Mouse (Mus musculus) gastrocnemius, postnatal 14 days (tissue): ENCODE data around the gene Slitrk4. TPM values are rescaled to one million over a fixed set of nuclear protein-coding genes. Genes with fewer than 3 reads are reported as not detected.

Experiments used
- DNase-seq: peaks from one replicate; pipeline ENCODE4 v3.0.0; 2021; ENCODE audit warnings: mixed read lengths
- intact Hi-C: fragments of 180-260 bp; cut with DNase I; formaldehyde crosslinking; loops from one replicate; pipeline ENCODE4 v1.15.1; 2025; ENCODE audit warnings: low total_unique reads
- long read RNA-seq, 2 experiments: library from polyadenylated mRNA; stranded (forward); transcript quantifications; one replicate each; pipeline ENCODE4 v2.0.0; 2021
- total RNA-seq, 2 experiments: library from RNA; stranded (reverse); gene quantifications; 2 replicates each; pipeline ENCODE4 v1.2.3; 2021

Gene Slitrk4
- under 1 TPM; 0.35 to 0.49 TPM for total RNA-seq
- long read RNA-seq, experiment 1, result 0 reads
- long read RNA-seq, experiment 2, result 0 reads

DNA sequence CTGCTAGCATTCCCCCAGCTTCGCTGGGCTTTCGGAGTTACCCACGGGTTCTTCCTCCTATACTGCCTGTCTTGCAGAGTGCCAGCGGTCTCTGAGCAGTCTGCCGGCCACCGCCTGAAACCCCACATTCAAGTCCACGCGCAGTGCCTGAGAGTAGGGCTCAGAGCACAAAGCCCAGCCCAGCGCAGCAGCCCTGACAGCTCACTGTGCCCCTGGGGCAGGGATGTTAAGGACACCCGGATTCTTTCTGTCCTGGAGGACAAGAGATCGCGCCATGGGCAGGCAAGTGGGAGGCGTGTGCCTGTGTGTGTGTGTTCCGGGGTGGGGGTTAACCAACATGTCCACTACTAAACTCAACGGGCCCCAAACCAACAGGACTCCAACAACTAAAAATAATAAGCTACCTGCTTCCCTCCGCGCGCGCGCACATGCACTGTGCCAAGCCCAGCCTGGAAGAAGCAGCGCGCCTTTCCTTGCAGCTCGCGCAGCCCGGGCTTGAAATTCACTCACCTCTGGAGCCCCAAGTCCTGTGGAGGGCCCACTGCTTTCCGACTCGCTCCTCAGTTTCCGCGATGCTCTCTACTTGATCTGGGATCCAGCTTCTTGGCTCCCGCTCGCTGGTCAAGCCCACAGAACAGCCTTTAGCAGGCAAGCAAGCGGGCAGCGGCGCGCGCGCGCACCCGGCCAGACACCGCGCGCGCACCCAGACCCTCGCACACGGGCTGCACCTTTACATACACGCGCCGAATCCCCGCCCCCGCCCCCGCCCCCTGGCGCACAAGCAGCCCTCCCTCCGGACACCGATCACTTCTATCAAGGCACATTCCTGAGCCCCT, at the start of gene Slitrk4:
Gene Slitrk4 (minus strand): TSS at position 707 of the 836 bp plus-strand sequence.
- DNase-seq, result no peak
- intact Hi-C loops, result no loop called here

DNA sequence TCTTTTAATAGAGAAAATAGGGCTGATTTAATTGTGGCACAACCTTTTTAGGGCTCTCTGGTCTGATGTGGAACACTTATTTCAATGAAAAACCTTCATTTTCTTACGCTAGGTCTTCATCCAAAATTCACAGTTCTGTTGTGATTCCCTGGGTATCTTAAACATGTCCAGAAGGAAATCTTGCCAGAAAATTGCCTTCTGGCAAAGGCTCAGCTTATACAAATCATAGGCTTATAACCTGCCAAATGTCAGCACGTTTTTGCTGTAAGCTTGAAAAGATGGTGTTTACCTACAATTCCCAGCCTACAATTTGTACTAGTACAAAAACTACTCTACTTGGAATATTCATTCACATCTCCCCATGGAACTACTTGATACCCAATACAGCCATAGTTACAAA, 42.7 kb upstream of the Slitrk4 start:
- no peak for DNase-seq
- intact Hi-C loops, result no loop called here

DNA sequence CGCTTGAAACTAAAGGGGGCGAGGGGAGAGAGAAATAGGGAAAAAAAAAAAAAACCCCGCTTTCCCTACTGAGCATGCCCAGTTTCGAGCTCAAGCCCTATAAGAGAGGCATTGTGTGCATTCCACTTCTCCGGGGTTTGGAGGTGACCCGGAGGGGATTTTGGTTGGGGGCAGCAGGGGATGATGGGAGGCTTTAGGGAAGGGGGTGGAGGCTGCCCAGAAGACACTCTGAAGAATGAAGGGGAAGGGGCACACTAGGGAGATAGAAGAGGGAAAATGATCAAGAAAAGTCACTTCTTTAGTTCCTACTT, 1.1 kb upstream of the Slitrk4 start:
- intact Hi-C loops, result no loop called here
- no peak for DNase-seq

DNA sequence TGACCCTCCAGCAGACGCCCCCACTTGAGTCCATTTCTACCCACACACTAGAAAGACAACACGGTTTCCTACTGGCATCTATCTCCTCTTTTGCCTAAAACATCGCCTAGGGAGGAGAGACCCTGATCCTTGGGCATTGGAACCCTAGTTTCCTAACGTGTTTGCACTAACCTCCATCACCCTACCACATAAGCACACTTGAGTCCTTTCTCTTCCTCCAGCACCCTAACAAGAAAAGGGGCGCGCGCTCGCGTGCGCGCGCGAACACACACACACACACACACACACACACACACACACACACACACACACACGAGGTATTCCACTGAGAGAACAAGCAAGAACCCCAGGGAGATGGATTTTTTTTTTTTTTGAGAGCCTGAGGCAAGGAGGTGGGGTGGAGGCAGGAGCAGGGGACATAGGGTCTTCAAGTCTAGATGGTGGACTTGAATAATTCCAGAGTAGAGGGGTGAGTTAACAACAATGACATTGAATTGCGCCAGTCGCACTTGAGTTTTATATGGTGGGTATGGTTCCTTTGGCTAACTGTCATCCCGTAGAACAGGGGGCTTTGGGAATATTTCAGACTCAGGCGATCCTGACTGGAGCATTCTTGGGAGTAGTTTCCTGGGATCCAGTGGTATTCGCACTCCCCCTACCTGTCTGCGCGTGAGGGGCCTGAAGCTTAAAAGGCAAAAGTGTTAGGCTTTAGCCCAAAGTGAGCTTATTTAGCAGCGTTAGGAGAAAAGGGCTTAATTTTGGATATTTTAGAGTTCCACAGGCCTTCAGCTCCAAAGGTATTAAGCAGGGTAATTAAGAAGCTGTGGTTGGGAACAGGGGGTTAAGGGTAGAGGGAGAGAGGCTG, 562 bp upstream of the Slitrk4 start:
- DNase-seq, result no peak
- intact Hi-C loops, result no loop called here

DNA sequence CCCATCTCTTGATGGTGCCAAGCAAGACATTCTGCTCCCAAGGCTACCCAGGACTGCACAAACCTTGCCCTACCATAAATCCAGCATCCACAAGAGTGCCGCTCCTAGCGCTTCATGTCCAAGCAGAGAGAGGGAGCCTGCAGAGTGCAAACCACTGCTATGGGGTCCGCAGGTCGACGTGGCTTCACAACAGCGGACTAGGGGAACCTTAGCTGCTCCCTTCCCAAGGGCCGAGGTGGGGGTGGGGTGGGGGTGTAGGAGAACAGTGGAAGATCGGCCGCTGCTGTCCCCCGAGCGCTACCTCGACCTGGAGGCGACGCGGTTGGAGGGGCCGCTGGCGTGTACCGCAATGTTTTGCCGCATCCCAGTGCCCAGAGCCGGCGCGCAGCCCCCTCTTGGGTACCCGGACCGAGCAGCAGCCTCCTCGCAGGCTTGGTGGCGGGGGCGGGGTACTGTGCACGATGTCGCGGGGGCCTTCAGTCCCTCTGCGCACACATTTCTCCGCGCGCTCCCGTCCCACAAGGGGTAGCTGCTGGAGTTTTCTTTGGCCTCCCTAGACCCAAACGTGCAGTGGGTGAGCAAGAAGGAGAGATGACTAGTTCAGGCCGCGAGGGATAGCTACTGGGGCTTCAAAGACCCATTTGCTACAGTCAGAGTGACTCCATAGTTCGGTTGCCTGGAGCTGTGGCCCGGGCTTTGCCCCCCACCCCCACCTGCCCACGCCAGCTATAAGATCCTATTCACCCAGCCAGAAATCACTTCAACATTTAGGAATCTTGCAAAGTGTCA, 1.1 kb downstream of the Slitrk4 start:
- no peak for DNase-seq
- intact Hi-C loops, result no loop called here

DNA sequence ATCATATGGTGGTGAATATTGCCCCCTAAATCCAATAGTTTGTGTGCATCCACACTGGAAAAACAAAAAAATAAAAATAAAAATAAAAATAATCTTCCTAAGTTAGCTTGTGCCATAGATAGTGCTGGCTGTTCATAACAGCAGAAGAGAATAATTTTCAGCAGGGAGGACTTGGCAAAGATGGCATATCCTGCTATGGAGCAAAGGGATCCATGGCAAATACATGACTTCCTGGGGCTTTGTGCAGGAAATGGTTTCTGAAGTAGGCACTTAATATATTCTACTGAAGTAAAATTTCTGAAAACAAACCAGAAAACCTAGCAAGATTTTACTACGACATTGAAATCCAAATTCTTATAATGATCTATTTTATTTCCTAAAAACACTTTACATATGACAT, 13.3 kb downstream of the Slitrk4 start:
- intact Hi-C loops, result no loop called here

More for the DNA sequence above, 13.3 kb downstream of the Slitrk4 start:
- DNase-seq, result no peak

Other genes starting within 250 kb of the Slitrk4 start
- not detected for gene Gm6760, start 124.8 kb downstream of the Slitrk4 start, total RNA-seq
- gene 3830417A13Rik, start 103.4 kb downstream of the Slitrk4 start, total RNA-seq, result not detected